Mouse (Mus musculus) heart, adult 10 weeks (tissue): ENCODE results near the gene Mat1a. TPM values are rescaled to one million over a fixed set of nuclear protein-coding genes. Genes with fewer than 3 reads are reported as not detected.

Experiments
- polyA plus RNA-seq: library from polyadenylated mRNA; stranded (reverse); fragments of 350-450 nt; fragmentation: Illumina TruSeq; extraction: RNeasy Lipid Tissue Mini Kit (QIAGEN cat#74804); gene quantifications from one replicate; pipeline ENCODE4 v1.2.3, GENCODE M21; 2014; ENCODE audit warnings: low read depth, low replicate concordance

Gene Mat1a
- 0.65 TPM for polyA plus RNA-seq

GRCm38 (mm10) chr14:41104853-41105444, at the start of gene Mat1a:
TSS of gene Mat1a (plus strand) at chr14:41105035.

GRCm38 (mm10) chr14:41069108-41069507, 35.7 kb upstream of the Mat1a start, which contains the start of gene Dydc2:
TSS of gene Dydc2 (minus strand) at chr14:41069208.

GRCm38 (mm10) chr14:41072229-41072943, 32.4 kb upstream of the Mat1a start, which contains the start of gene Dydc1:
TSS of gene Dydc1 (plus strand) at chr14:41072911.

GRCm38 (mm10) chr14:41131540-41131939, 26.7 kb downstream of the Mat1a start, which contains the start of gene Sftpa1:
TSS of gene Sftpa1 (plus strand) at chr14:41131782.

GRCm38 (mm10) chr14:41151220-41151898, 46.5 kb downstream of the Mat1a start, which contains the start of gene Mbl1:
TSS of gene Mbl1 (plus strand) at chr14:41151458.

Other genes starting within 250 kb of the Mat1a start
- 0.13 TPM for gene Sh2d4b, start 211.8 kb upstream of the Mat1a start, polyA plus RNA-seq
- 12.4 TPM for gene Tspan14, start 138.2 kb upstream of the Mat1a start, polyA plus RNA-seq
- 38.9 TPM for gene Fam213a, start 91.2 kb upstream of the Mat1a start, polyA plus RNA-seq
- gene Dydc2, start 35.8 kb upstream of the Mat1a start, polyA plus RNA-seq, result not detected
- not detected for gene Dydc1, start 32.1 kb upstream of the Mat1a start, polyA plus RNA-seq
- not detected for gene Sftpa1, start 26.7 kb downstream of the Mat1a start, polyA plus RNA-seq
- gene Mbl1, start 46.4 kb downstream of the Mat1a start, polyA plus RNA-seq, result 0.29 TPM
- gene Sftpd, start 80.1 kb downstream of the Mat1a start, polyA plus RNA-seq, result not detected
- not detected for gene Gm2832, start 173.8 kb downstream of the Mat1a start, polyA plus RNA-seq
- gene Gm5798, start 243.6 kb downstream of the Mat1a start, polyA plus RNA-seq, result not detected